Mouse (Mus musculus) midbrain, embryonic 15.5 days (tissue): ENCODE results near the gene Pfn4. TPM values are rescaled to one million over a fixed set of nuclear protein-coding genes. Genes with fewer than 3 reads are reported as not detected.
A peak's percentile ranks its signal among the peaks of the same experiment; 100 is the strongest.
"Not testable (repeated sequence)": the region's sequence is repeated elsewhere in the genome, so short reads cannot be mapped to it uniquely, and the experiment has no call there.

ENCODE experiments used
- ATAC-seq: fragments of 200-750 bp; cut with Nextera tagmentation; replicated peaks from 2 replicates; pipeline ENCODE4 v1.8.0; 2017; ENCODE audit warnings: moderate TSS enrichment
- H3K27ac ChIP-seq: fragments of 300-500 bp; sonication (generic); 2 replicates; pipeline ENCODE4 v1.5.1; 2015; ENCODE audit warnings: mild to moderate bottlenecking, inconsistent platforms
- H3K27me3 ChIP-seq: fragments of 300-500 bp; sonication (generic); replicated peaks from 2 replicates; pipeline ENCODE4 v1.6.1; 2015; ENCODE audit warnings: inconsistent platforms
- H3K36me3 ChIP-seq: fragments of 300-500 bp; sonication (generic); replicated peaks from 2 replicates; pipeline ENCODE4 v1.6.1; 2015; ENCODE audit warnings: inconsistent platforms
- H3K4me1 ChIP-seq: fragments of 300-500 bp; sonication (generic); 2 replicates; pipeline ENCODE4 v1.6.1; 2015; ENCODE audit warnings: inconsistent platforms
- H3K4me2 ChIP-seq: fragments of 300-500 bp; sonication (generic); 2 replicates; pipeline ENCODE4 v1.6.1; 2015; ENCODE audit warnings: inconsistent platforms, mild to moderate bottlenecking, moderate library complexity
- H3K4me3 ChIP-seq: fragments of 300-500 bp; sonication (generic); 2 replicates; pipeline ENCODE4 v1.5.1; 2015; ENCODE audit warnings: mild to moderate bottlenecking, inconsistent platforms
- H3K9ac ChIP-seq: fragments of 300-500 bp; sonication (generic); 2 replicates; pipeline ENCODE4 v1.6.1; 2015; ENCODE audit warnings: mild to moderate bottlenecking, inconsistent platforms
- H3K9me3 ChIP-seq: fragments of 300-500 bp; sonication (generic); 2 replicates; pipeline ENCODE4 v1.6.1; 2016; ENCODE audit warnings: inconsistent platforms
- WGBS: fragments of 180-500 bp; shearing (Covaris S2); methylation state at CpG from one replicate; pipeline ENCODE4 v1.1.7; 2015; ENCODE audit warnings: mixed read lengths; 5-methylcytosine and 5-hydroxymethylcytosine counted together
- polyA plus RNA-seq: library from polyadenylated mRNA; unstranded; fragments of >200 nt; fragmentation: Nextera tagmentation; extraction: Ambion mirVana; gene quantifications from 2 replicates; pipeline ENCODE4 v1.2.1, GENCODE M21; 2015

The Pfn4 gene
- polyA plus RNA-seq, result 12.9 and 13.8 TPM in 2 replicates

DNA sequence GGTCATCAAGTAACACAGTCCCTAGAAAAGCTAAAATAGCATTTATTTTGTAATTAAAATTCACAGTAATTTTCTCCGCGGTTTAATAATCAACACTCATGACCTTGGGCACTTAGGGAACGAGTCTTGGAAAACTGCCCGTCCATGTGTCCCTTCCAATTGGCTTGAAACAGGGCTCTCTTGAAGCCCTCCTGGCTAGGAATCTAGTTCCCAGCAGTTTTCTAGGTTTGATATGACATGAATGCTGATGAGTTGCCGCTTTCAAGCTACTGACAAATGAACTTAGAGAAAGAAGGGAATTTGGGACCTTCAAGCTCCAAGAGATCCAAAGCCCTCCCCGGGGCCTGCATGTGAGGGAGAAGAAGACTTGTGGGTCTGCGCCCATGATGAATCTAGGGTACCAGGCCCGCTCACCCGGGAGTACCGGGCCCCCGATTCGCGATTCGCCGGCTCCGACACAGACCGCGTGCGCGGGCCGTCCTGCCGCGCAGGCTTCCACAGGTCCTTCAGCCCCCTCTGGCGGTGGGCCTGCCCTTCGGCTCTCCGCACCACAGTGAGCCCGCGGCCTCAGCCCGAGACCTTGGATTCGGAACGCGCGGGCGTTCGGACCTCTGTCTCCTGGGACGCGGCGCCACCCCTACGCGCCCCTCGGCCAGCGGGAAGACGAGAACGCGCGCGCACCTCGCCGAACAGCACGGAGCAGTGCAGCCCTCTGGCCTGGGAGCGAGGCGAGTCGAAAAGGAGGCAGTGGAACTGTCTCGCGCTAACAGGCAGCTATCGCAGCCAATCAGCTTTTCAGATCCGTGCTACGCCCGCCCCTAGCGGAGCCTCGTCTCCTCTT, at the start of gene Pfn4, which contains the start of gene Fam228b:
Gene Pfn4, plus strand, starts transcription at position 531 of the 841 bp plus-strand sequence.
Gene Fam228b, minus strand, starts transcription at position 776 of the 841 bp plus-strand sequence.
- WGBS, result 2% methylated on average over 61 of the region's 61 CpGs
- Histone ChIP-seq H3K4me2 (peak within 1 kb of the TSS; percentile 62), H3K4me1 (peaks cover 4% of the 10 kb centered on the region; the same call in 1 of the 2 replicates), H3K9me3 (no peaks in the 10 kb centered on the region), H3K27ac (peak within 1 kb of the TSS; percentile 96), H3K27me3 (no peaks in the 10 kb centered on the region), H3K9ac (peak within 1 kb of the TSS; percentile 83), H3K4me3 (peak within 1 kb of the TSS; percentile 58), H3K36me3 (no peaks in the 10 kb centered on the region)
- peak; percentile 100 for ATAC-seq

DNA sequence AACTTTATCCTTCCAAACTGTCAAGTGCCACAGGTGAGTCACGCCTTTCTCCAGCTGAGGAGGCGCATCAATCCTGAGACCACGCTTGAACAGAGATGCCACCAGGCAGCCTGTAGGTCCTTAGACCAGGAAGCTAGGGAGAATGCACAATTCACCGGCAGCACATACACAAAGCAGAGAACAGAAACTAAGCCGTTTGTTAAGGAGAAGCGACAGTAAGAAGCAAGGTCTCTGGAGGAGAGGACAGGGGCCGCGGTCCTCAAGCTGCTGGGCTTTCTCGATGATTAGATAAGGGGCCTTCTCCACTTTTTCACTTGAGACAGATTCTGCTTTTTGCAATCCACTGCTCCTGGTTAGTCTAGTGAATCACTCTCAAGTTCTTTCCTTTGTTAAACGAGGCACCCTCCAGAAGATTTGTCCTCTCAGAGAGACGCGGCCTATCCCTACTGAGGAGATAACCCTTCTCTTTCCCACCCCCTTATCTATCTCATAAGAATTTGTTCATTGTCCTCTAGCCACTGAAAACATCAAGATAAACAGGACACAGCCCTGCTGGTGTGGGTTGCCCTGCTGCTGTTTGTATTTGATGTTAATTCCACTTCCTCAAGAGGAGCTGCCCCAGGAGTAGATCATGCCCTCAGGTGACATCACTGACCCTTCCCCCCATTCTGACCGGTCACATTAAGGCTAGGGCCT, 49.6 kb upstream of the Pfn4 start:
- WGBS, result 85% methylated on average over 13 of the region's 13 CpGs
- no peak overlapping the region for H3K4me2 ChIP-seq
- H3K27ac ChIP-seq, result no peak overlapping the region
- no peaks in the 10 kb centered on the region for H3K4me1 ChIP-seq
- H3K4me3 ChIP-seq, result no peak overlapping the region
- H3K9me3 ChIP-seq, result no peaks in the 10 kb centered on the region
- no peak for ATAC-seq
- no peaks in the 10 kb centered on the region for H3K27me3 ChIP-seq
- H3K36me3 ChIP-seq, result no peaks in the 10 kb centered on the region
- H3K9ac ChIP-seq, result no peak overlapping the region

DNA sequence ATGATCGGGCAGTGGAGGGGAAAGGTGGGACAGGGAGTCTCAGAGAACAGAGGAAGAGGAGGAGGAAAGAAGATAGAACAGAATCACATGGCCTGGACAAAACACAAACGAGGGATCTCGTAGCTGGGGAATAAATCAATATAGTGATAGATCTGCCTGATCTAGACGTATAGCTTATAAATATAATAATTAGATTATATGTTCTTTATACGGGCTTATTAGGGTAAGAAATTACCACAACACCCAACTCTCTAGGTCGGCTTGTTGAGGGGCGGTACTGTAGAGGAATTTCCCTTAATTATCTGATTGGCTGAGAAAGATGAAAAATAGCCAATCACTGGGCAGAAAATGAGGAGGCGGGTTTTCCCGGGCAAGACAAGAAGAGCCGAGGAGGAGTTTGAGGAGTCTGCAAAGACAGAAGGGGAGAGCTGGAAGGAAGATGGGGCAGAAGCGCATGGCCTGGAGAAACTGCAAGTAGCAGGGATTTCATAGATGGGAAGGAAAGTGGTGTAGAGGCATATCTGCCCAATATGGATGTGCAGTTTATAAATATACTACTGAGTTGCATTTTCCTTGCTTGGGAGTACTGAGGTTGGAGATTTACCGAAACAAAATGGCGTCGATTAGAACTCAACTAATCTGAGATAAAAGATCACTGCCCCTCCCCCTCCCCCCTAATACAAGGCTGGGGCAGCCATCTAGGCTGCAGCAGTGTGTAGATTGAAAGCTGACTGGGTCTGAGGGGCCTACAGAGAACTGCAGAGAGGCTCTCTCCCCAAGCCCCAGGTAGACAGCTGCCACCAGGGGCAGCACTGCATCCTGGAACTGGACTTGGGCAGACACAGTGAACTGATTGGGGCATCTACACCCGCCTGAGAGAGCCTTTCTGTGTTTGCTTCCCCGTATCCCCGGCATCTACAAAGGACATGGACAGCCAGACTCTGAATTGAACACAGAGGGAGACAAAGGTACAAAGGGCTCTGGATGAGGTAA, 48.8 kb upstream of the Pfn4 start:
- Histone ChIP-seq H3K4me1 (no peaks in the 10 kb centered on the region), H3K27ac (no peak overlapping the region), H3K4me3 (no peak overlapping the region), H3K4me2 (no peak overlapping the region), H3K9ac (no peak overlapping the region), H3K9me3 (no peaks in the 10 kb centered on the region), H3K27me3 (no peaks in the 10 kb centered on the region), H3K36me3 (no peaks in the 10 kb centered on the region)
- no peak for ATAC-seq
- WGBS, result 75% methylated on average over 17 of the region's 17 CpGs

DNA sequence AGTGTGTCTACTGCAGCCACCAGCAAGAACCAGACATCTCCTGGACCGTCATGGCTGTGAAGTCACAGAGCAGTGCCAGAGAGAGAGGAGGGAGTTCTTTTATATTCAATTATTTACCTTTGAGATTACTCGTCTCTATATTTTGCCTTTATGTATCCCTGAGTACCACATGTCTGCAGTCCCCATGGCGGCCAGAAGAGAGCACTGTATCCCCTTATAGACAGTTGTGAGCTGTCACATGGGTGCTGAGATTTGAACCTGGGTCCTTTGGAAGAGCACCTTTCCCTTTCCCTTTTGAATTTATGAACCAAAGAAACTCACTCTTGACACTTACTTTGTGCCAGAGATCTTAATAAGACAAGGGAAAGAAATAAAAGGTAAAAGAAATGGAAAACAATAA, 39.7 kb upstream of the Pfn4 start:
- no peak for ATAC-seq
- WGBS, result 90% methylated on average over 3 of the region's 3 CpGs
- H3K36me3 ChIP-seq, result no peaks in the 10 kb centered on the region
- no peaks in the 10 kb centered on the region for H3K4me1 ChIP-seq
- no peak overlapping the region for H3K27ac ChIP-seq
- H3K9ac ChIP-seq, result no peak overlapping the region
- H3K27me3 ChIP-seq, result no peaks in the 10 kb centered on the region
- H3K4me3 ChIP-seq, result no peak overlapping the region
- H3K9me3 ChIP-seq, result no peaks in the 10 kb centered on the region
- no peak overlapping the region for H3K4me2 ChIP-seq

DNA sequence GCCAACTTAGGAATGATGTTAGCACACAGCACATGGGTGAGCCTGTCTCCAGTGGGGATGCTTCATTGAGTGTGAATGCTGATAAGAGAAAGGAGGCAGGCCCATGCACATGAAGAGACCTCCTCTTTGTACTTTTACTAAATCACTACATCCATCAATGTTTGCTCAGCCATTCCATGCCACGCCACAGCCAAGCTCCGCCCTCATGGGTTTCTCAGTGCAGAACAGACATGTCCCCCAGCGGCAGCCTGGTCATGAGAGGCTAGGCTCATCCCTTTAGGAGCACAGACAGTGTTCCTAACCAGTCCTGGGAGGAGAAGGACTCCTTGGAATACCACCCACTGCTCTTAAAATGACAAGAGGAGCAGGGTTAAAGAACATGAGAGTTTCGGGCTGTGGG, 37.2 kb upstream of the Pfn4 start:
- no peak for ATAC-seq
- Histone ChIP-seq H3K36me3 (no peaks in the 10 kb centered on the region), H3K9me3 (no peaks in the 10 kb centered on the region), H3K27me3 (no peaks in the 10 kb centered on the region), H3K9ac (no peak overlapping the region), H3K4me1 (no peaks in the 10 kb centered on the region), H3K4me3 (no peak overlapping the region), H3K27ac (no peak overlapping the region), H3K4me2 (no peak overlapping the region)
- 76% methylated on average over 4 of the region's 4 CpGs for WGBS

DNA sequence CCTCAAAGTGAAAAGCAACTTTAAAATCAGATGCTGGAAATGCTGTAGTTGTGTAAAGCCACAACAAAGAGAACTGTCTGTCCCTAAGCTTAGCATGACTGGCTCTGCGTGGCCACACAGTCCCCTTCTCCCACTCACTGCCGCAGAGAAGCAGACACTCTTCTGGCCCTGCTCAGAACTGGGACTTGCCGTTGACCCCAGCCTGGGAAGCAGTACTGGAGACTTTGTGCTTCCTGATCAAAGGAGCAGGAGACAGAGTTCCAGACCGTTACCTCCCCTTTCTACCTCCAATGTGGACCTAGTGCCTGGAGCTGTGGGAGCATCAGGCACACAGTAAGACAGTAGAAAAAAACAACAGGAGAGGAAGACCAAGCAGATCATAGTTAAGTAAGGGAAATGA, 36.5 kb upstream of the Pfn4 start:
- no peak overlapping the region for H3K27ac ChIP-seq
- no peaks in the 10 kb centered on the region for H3K9me3 ChIP-seq
- H3K4me2 ChIP-seq, result no peak overlapping the region
- no peaks in the 10 kb centered on the region for H3K27me3 ChIP-seq
- H3K4me3 ChIP-seq, result no peak overlapping the region
- ATAC-seq, result no peak
- no peak overlapping the region for H3K9ac ChIP-seq
- H3K4me1 ChIP-seq, result no peaks in the 10 kb centered on the region
- WGBS, result 62% methylated on average over 4 of the region's 4 CpGs
- no peaks in the 10 kb centered on the region for H3K36me3 ChIP-seq

DNA sequence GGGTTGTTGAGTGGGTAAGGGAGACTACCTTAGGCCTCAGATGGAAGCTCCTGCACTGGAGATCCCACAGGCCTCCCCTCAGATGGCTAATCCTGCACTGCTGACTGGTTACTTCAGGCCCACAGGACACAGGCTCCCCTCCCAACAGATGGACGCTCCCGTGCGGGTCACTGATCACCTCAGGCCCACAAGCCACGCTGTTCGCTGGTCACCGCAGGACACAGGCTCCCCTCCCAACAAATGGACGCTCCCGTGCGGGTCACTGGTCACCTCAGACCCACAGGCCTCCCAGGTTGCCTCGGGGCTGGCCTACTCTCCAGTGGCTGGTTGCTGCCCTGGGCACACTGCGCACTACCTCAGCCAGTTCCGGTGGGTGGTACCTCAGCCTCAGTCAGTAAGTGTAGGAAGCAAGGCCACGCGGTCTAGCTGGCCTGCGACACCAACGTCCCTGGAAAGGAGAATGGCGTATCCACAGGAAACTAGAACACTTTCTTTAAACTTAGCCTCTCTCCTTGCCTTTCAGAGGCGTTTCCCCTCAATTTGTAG, 30.7 kb upstream of the Pfn4 start, which contains the start of gene Fam228a:
Gene Fam228a, minus strand, starts transcription at position 400 of the 546 bp plus-strand sequence.
- Histone ChIP-seq H3K27me3 (no peaks in the 10 kb centered on the region), H3K4me3 (no peak within 1 kb of the TSS), H3K4me1 (no peaks in the 10 kb centered on the region), H3K9ac (no peak within 1 kb of the TSS), H3K9me3 (no peaks in the 10 kb centered on the region), H3K36me3 (no peaks in the 10 kb centered on the region), H3K4me2 (no peak within 1 kb of the TSS), H3K27ac (no peak within 1 kb of the TSS)
- ATAC-seq, result no peak
- 86% methylated on average over 18 of the region's 18 CpGs for WGBS

DNA sequence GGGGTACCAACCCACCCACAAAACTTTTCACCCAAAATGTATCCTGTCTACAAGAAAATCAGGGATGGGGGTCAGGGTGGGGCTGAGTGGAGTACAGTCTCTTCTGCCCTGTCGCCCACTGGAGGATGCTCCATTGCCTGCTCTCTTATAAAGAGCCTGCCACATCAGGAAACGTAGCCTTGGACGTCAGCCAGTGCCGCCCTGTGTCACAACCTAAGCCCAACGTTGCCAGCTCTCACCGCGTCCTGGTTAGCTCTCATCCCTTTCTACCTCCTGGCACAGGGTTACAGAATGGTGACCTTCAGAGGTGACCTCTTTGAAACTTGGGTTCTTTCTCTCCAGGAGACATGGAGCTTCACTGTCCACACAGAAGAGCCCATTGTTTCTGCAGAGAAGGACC, 28.0 kb upstream of the Pfn4 start:
- Histone ChIP-seq H3K27me3 (no peaks in the 10 kb centered on the region), H3K36me3 (no peaks in the 10 kb centered on the region), H3K4me3 (no peak overlapping the region), H3K4me1 (no peaks in the 10 kb centered on the region), H3K27ac (no peak overlapping the region), H3K9ac (no peak overlapping the region), H3K9me3 (no peaks in the 10 kb centered on the region), H3K4me2 (no peak overlapping the region)
- WGBS, result 79% methylated on average over 7 of the region's 7 CpGs
- no peak for ATAC-seq

DNA sequence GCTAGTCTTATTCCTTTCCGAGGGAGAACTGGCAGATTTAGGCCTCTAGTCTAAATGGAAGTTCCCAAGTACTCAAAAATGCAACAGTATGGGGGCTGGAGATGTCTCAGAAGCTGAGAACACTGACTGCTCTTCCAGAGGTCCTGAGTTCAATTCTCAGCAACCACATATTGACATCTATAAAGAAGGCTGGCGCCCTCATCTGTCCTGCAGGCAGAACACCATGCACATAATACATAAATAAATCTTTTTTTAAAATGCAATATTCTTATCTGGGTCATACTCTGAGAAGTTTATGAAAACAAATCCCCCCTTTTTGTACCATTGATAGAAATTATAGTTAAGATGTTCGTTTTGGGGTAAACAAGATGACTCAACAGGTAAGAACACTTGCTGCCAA, 26.6 kb upstream of the Pfn4 start:
- H3K4me2 ChIP-seq, result no peak overlapping the region
- no peaks in the 10 kb centered on the region for H3K4me1 ChIP-seq
- no peaks in the 10 kb centered on the region for H3K36me3 ChIP-seq
- H3K9ac ChIP-seq, result no peak overlapping the region
- 90% methylated on average over 3 of the region's 3 CpGs for WGBS
- ATAC-seq, result no peak
- H3K27me3 ChIP-seq, result no peaks in the 10 kb centered on the region
- H3K9me3 ChIP-seq, result no peaks in the 10 kb centered on the region
- H3K4me3 ChIP-seq, result no peak overlapping the region
- no peak overlapping the region for H3K27ac ChIP-seq

DNA sequence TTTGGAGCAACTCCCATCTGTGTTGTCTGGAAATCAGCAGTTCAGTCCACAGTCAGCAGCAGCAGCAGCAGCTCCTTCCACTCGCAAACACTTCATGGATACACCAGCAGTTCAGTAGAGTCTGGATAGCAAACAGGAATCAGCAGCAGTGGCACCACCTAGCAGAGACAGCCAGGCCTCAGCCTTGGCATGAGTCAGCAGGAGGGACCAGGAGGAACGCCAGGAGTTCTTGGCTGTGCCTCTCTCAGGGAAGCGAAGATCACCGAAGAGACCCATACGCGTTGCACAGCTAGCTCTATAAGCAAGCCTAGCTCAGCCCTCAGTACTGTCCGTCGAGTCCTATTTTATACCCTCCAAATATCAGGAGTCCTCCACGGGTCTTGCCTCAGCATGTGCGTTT, 24.3 kb upstream of the Pfn4 start:
- Histone ChIP-seq H3K27ac (no peak overlapping the region), H3K9me3 (no peaks in the 10 kb centered on the region), H3K36me3 (no peaks in the 10 kb centered on the region), H3K4me3 (no peak overlapping the region), H3K27me3 (no peaks in the 10 kb centered on the region), H3K4me1 (no peaks in the 10 kb centered on the region), H3K4me2 (no peak overlapping the region), H3K9ac (no peak overlapping the region)
- ATAC-seq, result no peak
- 92% methylated on average over 10 of the region's 10 CpGs for WGBS

DNA sequence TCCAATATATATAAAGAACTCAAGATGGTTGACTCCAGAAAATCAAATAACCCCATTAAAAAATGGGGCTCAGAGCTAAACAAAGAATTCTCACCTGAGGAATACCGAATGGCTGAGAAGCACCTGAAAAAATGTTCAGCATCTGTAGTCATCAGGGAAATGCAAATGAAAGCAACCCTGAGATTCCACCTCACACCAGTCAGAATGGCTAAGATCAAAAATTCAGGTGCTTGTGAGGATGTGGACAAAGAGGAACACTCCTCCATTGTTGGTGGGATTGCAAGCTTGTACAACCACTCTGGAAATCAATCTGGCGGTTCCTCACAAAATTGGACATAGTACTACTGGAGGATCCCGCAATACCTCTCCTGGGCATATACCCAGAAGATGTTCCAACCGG, 14.4 kb upstream of the Pfn4 start:
- H3K27me3 ChIP-seq, H3K27ac ChIP-seq, H3K9me3 ChIP-seq, H3K9ac ChIP-seq, H3K4me1 ChIP-seq, H3K4me2 ChIP-seq, H3K4me3 ChIP-seq, H3K36me3 ChIP-seq, ATAC-seq: not testable (repeated sequence)
- 93% methylated on average over 4 of the region's 4 CpGs for WGBS
